Mouse (Mus musculus) kidney, postnatal 0 days (tissue): ENCODE measurements around the gene Opn4. TPM values are rescaled to one million over a fixed set of nuclear protein-coding genes. Genes with fewer than 3 reads are reported as not detected.

Experiments used
- ATAC-seq: fragments of 200-750 bp; cut with Nextera tagmentation; replicated peaks from 2 replicates; pipeline ENCODE4 v1.8.0; 2017; ENCODE audit warnings: low read depth, moderate number of reproducible peaks, moderate TSS enrichment, moderate library complexity; ENCODE audit not compliant: low FRiP score
- DNase-seq: peaks from one replicate; pipeline ENCODE4 v3.0.0-alpha.2; 2016; ENCODE audit warnings: low spot score
- H3K27ac ChIP-seq: fragments of 300-500 bp; sonication (generic); 2 replicates; pipeline ENCODE4 v1.5.1; 2014; ENCODE audit warnings: mild to moderate bottlenecking
- H3K27me3 ChIP-seq: fragments of 300-500 bp; sonication (generic); 2 replicates; pipeline ENCODE4 v1.6.1; 2014; ENCODE audit warnings: low read length, mixed read lengths; ENCODE audit not compliant: insufficient read depth
- H3K36me3 ChIP-seq: fragments of 300-500 bp; sonication (generic); 2 replicates; pipeline ENCODE4 v1.6.1; 2014; ENCODE audit warnings: low read length, mixed read lengths; ENCODE audit not compliant: insufficient read depth
- H3K4me1 ChIP-seq: fragments of 300-500 bp; sonication (generic); replicated peaks from 2 replicates; pipeline ENCODE4 v1.6.1; 2014; ENCODE audit warnings: antibody characterized with exemption, low read length, mixed read lengths; ENCODE audit not compliant: insufficient read depth
- H3K4me2 ChIP-seq: fragments of 300-500 bp; sonication (generic); 2 replicates; pipeline ENCODE4 v1.6.1; 2014; ENCODE audit warnings: mild to moderate bottlenecking, low read length, moderate library complexity, mixed read lengths
- H3K4me3 ChIP-seq: fragments of 300-500 bp; sonication (generic); replicated peaks from 2 replicates; pipeline ENCODE4 v1.5.1; 2014; ENCODE audit warnings: low read depth, low read length
- H3K9ac ChIP-seq: fragments of 300-500 bp; sonication (generic); 2 replicates; pipeline ENCODE4 v1.6.1; 2014; ENCODE audit warnings: low read depth, low read length
- H3K9me3 ChIP-seq: fragments of 300-500 bp; sonication (generic); replicated peaks from 2 replicates; pipeline ENCODE4 v1.6.1; 2016; ENCODE audit warnings: low read length, inconsistent platforms, mixed read lengths
- CTCF ChIP-seq: IDR thresholded peaks from 2 replicates; pipeline ENCODE4 v1.5.1; 2016; ENCODE audit warnings: antibody characterized with exemption, low read depth, mild to moderate bottlenecking, moderate library complexity
- WGBS: fragments of 180-500 bp; shearing (Covaris S2); extraction: QIAGEN DNeasy Blood & Tissue Kit; methylation state at CpG from one replicate; pipeline ENCODE4 v1.1.7; 2014; 5-methylcytosine and 5-hydroxymethylcytosine counted together
- polyA plus RNA-seq: library from polyadenylated mRNA; unstranded; fragments of >200 nt; fragmentation: Nextera tagmentation; extraction: Ambion mirVana; gene quantifications from 2 replicates; pipeline ENCODE4 v1.2.1, GENCODE M21; 2015

Gene Opn4
- polyA plus RNA-seq, 1 experiment from 2014 or later: 0.22 TPM

DNA sequence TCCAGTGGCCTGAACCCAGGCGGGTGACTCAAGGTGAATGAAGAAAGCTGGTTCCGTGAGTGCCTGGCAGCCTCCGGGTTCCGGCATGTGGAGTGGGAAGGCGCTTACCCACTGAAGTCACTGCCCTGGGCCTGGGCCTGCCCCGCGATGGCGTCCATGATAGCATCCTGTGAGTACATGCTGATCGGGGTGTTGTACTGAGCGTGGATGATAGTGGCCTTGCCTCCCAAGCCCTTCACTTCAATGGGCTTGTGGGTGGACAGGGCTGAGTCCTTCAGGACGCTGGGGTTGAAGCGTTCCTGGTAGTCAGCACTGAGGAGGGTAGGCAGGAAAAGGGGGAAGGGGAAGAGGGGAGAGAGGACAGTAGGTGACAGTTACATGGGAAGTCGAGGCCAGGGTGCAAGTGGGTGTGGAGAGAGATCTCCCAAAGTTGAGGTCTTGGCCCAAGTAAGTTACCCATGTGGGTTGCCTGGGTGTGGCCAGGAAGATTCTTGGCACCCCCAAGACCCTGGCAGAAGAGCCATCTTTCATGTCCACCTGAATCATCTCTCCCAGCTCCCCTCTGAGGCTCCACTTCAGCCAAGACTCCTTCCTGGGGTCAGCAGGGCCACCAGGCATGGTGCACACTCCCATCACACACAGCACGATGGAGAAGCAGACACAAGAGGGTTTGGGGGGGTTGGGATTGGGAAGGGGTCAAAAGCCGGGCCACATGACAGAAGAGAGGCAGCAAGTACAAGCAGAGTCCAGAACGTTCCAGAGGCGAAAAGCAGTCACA is 28.1 kb downstream of the Opn4 start:
- Histone ChIP-seq H3K36me3 (no peaks in the 10 kb centered on the region), H3K27me3 (no peaks in the 10 kb centered on the region)

DNA sequence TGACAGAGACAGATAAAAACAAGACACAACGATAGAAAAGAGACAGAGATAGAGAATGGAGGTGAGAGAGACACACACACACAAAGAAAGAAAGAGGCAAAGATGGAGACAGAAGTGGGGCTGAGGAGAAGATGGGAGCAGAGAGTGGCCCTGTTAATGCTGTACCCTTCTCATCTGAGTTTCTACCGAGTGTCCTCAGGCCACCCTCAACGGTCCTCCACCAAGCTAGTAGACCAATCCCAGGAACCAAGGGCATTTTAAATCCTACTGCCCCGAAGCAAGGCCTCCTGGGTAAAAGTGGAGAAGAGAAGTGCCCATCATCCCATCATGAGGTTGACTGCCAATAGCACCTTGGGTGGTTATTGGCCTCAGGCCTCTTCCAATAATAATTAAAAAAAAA is 29.0 kb downstream of the Opn4 start:
- Histone ChIP-seq H3K4me2 (no peak overlapping the region), H3K4me3 (no peak overlapping the region), H3K27me3 (no peaks in the 10 kb centered on the region), H3K4me1 (0 out of 2 replicates have a peak, but pooled peaks cover 4% of the 10 kb centered on the region), H3K9ac (no peak overlapping the region), H3K27ac (no peak overlapping the region), H3K36me3 (no peaks in the 10 kb centered on the region), H3K9me3 (no peaks in the 10 kb centered on the region)
- 82% methylated on average over 4 of the region's 4 CpGs for WGBS
- DNase-seq (no peak), ATAC-seq (no peak)
- no peak for TF ChIP-seq CTCF

More for the DNA sequence above, 28.1 kb downstream of the Opn4 start:
- 87% methylated on average over 17 of the region's 17 CpGs for WGBS
- H3K9me3 ChIP-seq: no peaks in the 10 kb centered on the region
- ATAC-seq (no peak), DNase-seq (no peak)
- no peak overlapping the region for H3K4me2 ChIP-seq
- no peaks in the 10 kb centered on the region for H3K4me1 ChIP-seq
- no peak for TF ChIP-seq CTCF
- no peak overlapping the region for H3K4me3 ChIP-seq
- H3K27ac ChIP-seq: no peak overlapping the region
- H3K9ac ChIP-seq: no peak overlapping the region

DNA sequence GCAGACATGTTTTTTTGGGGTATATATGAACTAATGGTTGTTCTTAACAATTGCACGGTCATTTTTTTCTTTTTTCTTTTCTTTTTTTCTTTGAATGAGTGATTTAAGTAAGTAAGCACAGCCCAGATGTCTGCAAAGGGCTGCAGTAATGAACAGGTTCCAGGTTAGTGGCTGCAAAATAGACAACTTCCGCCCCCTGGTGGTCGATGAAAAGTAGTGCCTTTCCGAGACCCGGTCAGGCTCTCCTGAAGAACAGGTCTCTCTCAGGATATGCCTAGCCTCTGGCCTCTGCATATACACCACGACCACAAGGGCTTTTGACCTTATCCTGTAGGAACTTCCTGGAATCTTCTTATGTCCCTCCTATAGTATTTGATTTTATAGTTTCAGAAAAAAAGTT is 29.6 kb downstream of the Opn4 start:
- TF ChIP-seq CTCF: peak; percentile 88
- no peak overlapping the region for H3K9ac ChIP-seq
- no peaks in the 10 kb centered on the region for H3K9me3 ChIP-seq
- H3K36me3 ChIP-seq: no peaks in the 10 kb centered on the region
- ATAC-seq (peak; percentile 58), DNase-seq (peak; percentile 81)
- WGBS: 1% methylated on average over 6 of the region's 6 CpGs
- no peaks in the 10 kb centered on the region for H3K27me3 ChIP-seq
- no peak overlapping the region for H3K4me3 ChIP-seq
- no peak overlapping the region for H3K27ac ChIP-seq
- H3K4me2 ChIP-seq: peak overlapping the region; percentile 61
- H3K4me1 ChIP-seq: 0 out of 2 replicates have a peak, but pooled peaks cover 5% of the 10 kb centered on the region

DNA sequence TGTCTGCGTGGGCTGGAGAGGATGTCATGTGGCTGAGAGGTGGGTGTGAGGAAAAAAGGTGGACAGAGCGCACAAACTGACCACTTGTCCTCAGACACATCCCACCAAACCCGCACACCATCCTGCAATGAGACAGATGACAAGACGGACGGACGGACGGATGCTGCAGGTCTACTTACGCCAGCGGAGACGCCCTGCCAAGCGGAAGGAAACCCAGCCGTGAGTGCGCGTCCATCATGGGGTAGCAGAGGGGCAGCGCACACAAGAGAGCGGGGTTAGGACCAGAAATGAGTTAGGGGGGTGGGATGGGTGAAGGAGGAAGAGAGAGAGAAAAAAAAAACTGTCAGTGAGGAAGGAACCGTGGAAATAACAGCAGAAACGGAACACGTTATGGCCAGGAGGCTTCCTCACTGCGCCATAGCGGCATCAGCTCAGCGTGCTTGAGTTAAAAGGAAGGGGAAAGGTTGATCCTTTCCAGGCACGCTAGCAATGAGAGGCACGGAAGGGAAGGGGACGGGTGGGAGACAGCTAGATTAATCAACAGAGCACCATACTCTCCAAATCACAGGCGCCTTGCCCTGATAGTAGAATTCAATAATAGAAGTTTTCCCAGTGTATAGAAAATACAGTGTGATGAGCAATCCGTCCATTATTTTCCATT is 30.3 kb downstream of the Opn4 start:
- no peaks in the 10 kb centered on the region for H3K9me3 ChIP-seq
- no peaks in the 10 kb centered on the region for H3K36me3 ChIP-seq
- peak overlapping the region; percentile 22 for H3K4me3 ChIP-seq
- DNase-seq (no peak), ATAC-seq (no peak)
- no peak for TF ChIP-seq CTCF
- peak overlapping the region; percentile 61 for H3K4me2 ChIP-seq
- 37% methylated on average over 27 of the region's 27 CpGs for WGBS
- H3K27ac ChIP-seq: no peak overlapping the region
- no peaks in the 10 kb centered on the region for H3K27me3 ChIP-seq
- H3K9ac ChIP-seq: 0 out of 2 replicates have a peak overlapping the region, but pooled peaks have one; percentile 18
- 0 out of 2 replicates have a peak, but pooled peaks cover 5% of the 10 kb centered on the region for H3K4me1 ChIP-seq

DNA sequence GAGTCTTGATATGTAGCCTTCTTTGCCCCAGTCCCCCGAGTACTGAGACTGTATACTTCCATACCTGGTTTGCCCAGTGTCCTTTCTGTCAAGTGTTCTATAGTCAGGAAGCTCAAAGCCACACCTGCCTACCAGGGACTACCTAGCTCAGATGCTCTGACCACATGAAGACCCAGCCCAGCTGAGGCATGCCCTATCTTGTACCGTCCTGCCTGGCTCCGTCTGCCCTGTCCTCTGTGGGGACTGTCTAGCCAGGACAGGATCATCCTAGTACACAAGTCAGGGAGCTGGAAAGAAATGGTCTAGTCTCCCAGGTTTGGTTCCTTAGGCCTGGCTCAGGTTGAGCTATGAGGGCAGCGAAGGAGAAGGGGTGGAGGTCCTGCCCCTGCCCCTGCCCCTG is 31.3 kb downstream of the Opn4 start:
- 67% methylated on average over 4 of the region's 4 CpGs for WGBS
- H3K4me1 ChIP-seq: 0 out of 2 replicates have a peak, but pooled peaks cover 5% of the 10 kb centered on the region
- no peaks in the 10 kb centered on the region for H3K27me3 ChIP-seq
- no peaks in the 10 kb centered on the region for H3K9me3 ChIP-seq
- H3K4me3 ChIP-seq: no peak overlapping the region
- DNase-seq (no peak), ATAC-seq (no peak)
- no peaks in the 10 kb centered on the region for H3K36me3 ChIP-seq
- TF ChIP-seq CTCF: no peak
- no peak overlapping the region for H3K27ac ChIP-seq
- no peak overlapping the region for H3K4me2 ChIP-seq
- no peak overlapping the region for H3K9ac ChIP-seq

DNA sequence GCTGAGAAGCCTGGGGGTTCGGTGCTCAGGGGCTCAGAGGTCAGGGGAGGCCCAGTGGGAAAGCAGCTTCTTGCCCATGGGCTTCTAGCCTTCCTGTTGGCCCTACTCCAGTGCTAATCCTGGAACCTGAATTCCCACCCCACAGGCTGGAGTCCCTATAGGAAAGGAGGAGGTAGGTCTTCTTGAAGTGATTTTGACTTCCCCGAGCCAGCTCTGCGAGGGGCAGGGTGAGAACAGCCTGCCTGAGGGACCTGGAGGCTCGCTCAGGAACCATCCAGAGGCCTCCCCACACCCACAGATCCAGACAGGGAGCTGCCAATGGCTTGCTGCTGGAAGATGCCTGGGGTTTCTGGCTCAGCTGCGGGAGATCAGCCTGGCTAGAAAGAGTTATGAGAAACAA is 32.2 kb downstream of the Opn4 start:
- Histone ChIP-seq H3K36me3 (no peaks in the 10 kb centered on the region), H3K27me3 (no peaks in the 10 kb centered on the region), H3K4me1 (0 out of 2 replicates have a peak, but pooled peaks cover 5% of the 10 kb centered on the region), H3K9me3 (no peaks in the 10 kb centered on the region), H3K9ac (no peak overlapping the region), H3K4me3 (no peak overlapping the region), H3K27ac (no peak overlapping the region), H3K4me2 (no peak overlapping the region)
- 47% methylated on average over 5 of the region's 5 CpGs for WGBS
- TF ChIP-seq CTCF: no peak
- ATAC-seq: no peak
- DNase-seq: no peak
